Mouse (Mus musculus): ENCODE measurements around the gene Churc1. TPM values are rescaled to one million over a fixed set of nuclear protein-coding genes. Genes with fewer than 3 reads are reported as not detected.

The Churc1 gene
- 10 to 100 TPM; 35.3 to 35.4 TPM for total RNA-seq (2021)
- long read RNA-seq, experiment 1, partial matches to known transcripts = 0 of 1 reads
- long read RNA-seq, experiment 1, other reads (novel, unspliced or antisense) = 0 of 1 reads
- long read RNA-seq, experiment 2, transcript Churc1-201 (4 exons, 676 nt) = major isoform, 6 of 9 reads
- long read RNA-seq, experiment 2, partial matches to known transcripts = 0 of 9 reads
- long read RNA-seq, experiment 2, other reads (novel, unspliced or antisense) = 0 of 9 reads

DNA sequence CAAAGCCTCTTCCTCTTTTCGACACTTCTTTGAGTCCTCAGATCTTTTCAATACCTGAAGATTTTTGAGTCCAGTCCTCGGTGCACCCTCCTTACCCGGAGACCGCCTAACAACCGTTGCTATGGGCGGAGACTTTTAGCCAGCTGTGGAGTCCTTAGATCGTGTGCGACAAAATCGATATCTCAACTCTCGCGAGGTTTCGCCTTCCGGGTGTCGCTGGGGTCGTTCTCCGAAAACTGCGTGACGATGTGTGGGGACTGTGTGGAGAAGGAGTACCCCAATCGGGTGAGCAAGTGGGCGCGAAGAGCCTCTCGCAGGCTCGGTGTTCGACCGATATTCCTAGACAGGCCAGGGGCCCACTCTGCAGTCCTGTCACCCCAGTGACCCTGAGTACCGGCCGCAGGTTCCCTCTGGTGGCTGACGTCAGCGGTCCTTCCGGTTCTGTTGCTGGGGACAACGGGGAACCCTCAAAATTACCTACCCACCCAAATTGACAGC, at the start of gene Churc1, which contains the start of gene Fntb:
Churc1 (plus strand) TSS at position 185 of the 498 bp plus-strand sequence.
Fntb (plus strand) TSS at position 236 of the 498 bp plus-strand sequence.
- peak within 1 kb of the TSS; percentile 87 for H3K4me3 ChIP-seq
- intact Hi-C loops (cut with DNase I) = no loop called here
- peak within 1 kb of the TSS; percentile 99 for H3K27ac ChIP-seq
- TF ChIP-seq CTCF (IDR thresholded peaks at IDR 0.05) = no peak
- peak; percentile 77 to 85 for DNase-seq (ENCODE audit: extremely low spot score in 1 of 2, low spot score in 2 of 2)

DNA sequence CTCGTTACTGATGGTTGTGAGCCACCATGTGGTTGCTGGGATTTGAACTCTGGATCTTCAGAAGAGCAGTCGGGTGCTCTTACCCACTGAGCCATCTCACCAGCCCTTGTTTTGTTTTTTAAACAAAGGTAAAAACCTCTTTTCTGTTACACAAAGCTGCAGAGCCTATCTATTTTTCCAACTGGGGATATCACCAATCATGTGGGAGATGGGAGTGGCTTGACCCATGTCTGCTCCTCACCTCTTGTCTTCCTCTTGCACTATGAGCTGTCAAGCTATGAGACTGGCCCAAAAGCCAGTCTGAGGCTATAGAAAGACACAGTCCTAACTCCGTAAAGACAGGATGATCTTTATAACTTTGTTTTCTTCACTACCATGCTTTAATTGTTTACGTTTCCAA, 47.0 kb upstream of the Churc1 start:
- DNase-seq (ENCODE audit: extremely low spot score in 1 of 2, low spot score in 2 of 2) = no peak
- no peak for TF ChIP-seq CTCF (IDR thresholded peaks at IDR 0.05)
- Histone ChIP-seq H3K27ac (no peak overlapping the region), H3K4me3 (no peak overlapping the region)
- intact Hi-C loops (cut with DNase I) = no loop called here

DNA sequence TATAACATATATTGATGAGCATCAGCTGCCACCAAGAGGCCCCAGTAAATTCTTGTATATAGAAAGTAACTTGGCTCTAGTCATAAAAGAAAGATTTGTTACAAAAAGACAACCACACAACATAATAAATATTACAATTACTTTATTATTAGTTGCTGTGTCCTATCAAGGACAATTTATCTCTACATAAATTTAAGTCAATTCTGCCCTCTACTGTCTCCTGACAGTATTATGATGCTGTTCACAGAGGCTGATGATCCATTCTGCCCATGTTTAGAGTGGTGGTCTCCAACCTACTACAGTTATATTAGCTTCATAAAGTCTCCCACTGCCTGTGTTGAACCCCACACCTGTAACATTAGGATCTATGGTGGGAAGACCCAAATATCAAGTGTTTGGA, 44.8 kb upstream of the Churc1 start:
- intact Hi-C loops (cut with DNase I) = loop anchor here (2.0 to 5.0 kb wide), 2 partner anchors 128 to 238 kb away; no protein-coding TSS in a partner anchor
- TF ChIP-seq CTCF (IDR thresholded peaks at IDR 0.05) = peak; percentile 59
- H3K27ac ChIP-seq = no peak overlapping the region

DNA sequence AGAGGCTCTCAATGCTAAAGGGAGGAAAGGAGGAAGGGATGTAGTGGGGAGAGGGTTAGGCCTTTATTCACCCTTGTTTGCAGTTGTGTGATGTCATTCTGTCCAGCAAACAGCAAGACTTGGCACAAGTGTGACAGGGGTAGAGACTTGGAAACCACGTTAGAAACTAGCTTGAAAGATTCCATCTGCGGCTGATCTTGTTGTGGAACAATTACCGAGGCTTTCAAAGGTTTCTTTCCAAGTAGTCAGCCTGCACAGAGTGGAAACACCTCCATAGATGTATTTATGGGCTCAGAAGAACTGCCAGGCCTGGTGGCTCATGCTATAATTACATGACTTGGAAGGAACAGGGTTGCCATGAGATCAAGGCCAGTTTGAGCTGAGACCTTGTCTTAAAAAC, 43.3 kb upstream of the Churc1 start:
- no peak overlapping the region for H3K4me3 ChIP-seq
- intact Hi-C loops (cut with DNase I) = loop anchor here (5.0 kb wide), 1 partner anchor 240 kb away; no protein-coding TSS in a partner anchor
- DNase-seq (ENCODE audit: extremely low spot score in 1 of 2, low spot score in 2 of 2) = no peak
- H3K27ac ChIP-seq = no peak overlapping the region
- TF ChIP-seq CTCF (IDR thresholded peaks at IDR 0.05) = no peak; the same call in 1 of the 2 replicates

More for the DNA sequence above, 44.8 kb upstream of the Churc1 start:
- DNase-seq (ENCODE audit: extremely low spot score in 1 of 2, low spot score in 2 of 2) = no peak
- H3K4me3 ChIP-seq = no peak overlapping the region

DNA sequence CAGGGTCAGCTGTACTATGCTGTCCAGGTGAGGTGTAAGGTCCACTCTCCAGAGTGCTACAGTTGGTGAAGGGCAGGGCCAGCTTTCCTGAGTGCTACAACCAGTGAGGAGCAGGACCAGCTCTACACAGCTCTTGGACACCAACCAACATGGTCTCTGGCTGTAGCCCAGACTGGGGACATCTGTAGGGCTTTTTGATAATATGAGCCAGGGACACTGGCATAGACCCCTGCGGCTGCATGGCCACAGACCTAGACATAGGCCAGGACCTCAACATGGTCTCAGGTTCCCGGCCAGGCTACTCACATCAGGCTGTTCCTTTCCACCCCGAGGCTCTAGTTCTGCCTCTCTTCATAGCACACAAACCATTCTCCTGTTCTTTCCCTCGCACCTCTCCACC, 37.4 kb upstream of the Churc1 start:
- no peak for DNase-seq (ENCODE audit: extremely low spot score in 1 of 2, low spot score in 2 of 2)
- intact Hi-C loops (cut with DNase I) = no loop called here
- no peak overlapping the region for H3K4me3 ChIP-seq
- no peak for TF ChIP-seq CTCF (IDR thresholded peaks at IDR 0.05)
- no peak overlapping the region for H3K27ac ChIP-seq

DNA sequence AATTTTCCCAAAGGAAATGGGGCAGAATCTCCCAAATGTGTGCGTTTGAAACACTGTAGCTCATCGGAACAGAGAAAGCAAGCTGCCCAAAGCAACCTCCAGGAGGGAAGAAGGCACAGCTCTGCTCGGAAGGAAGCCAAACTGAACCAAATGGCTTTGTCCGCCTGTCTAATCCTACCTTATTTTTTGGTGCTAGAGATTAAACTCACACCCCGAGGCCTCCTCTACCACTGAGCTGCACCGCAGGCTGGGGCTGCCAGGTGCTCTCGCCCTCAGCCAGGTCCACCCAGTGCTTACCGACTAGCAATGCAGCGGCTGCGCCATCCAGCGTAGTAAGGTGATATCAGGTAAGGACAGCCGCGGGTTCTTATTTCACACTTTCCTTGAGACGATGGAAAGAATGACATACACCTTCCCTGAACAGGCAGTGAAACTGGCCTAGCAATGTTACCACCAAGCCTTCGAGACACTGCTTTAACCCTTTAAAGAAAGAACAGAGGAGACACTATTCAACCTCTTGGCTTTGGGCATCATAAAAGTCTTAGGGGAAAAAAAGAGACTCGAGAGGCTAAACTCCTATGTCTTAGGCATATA, 14.4 kb upstream of the Churc1 start:
- no peak overlapping the region for H3K4me3 ChIP-seq
- no peak for DNase-seq (ENCODE audit: extremely low spot score in 1 of 2, low spot score in 2 of 2)
- TF ChIP-seq CTCF (IDR thresholded peaks at IDR 0.05) = no peak
- no peak overlapping the region for H3K27ac ChIP-seq
- intact Hi-C loops (cut with DNase I) = no loop called here

DNA sequence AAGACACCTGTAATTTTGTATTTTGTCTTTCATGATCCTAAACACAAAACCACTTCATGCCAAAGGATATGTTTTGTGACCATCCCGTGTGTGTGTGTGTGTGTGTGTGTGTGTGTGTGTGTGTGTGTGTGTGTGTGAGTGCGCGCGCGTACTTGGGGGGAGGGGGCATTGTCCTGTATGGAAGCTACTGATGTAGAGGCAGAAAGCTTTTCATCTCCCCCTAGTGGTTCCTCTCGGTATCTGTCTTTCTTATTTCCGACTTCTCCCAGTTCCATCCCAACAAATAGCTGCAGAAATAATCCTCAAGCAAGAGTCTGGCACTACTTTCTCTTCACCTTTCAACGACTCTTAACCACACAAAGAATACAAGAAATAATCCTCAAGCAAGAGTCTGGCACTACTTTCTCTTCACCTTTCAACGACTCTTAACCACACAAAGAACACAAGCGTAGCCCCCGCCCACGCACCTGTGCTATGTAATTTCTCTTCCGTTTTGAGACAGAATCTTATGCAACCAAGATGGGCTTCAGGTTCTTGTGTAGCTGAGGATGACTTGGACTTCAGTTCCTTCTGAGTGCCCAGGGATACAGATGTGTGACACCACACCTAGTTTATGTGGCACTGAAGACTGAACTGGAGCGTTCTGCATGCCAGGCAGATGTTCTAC, 12.6 kb upstream of the Churc1 start:
- peak in 1 of 2 experiments; percentile 52 for DNase-seq (ENCODE audit: extremely low spot score in 1 of 2, low spot score in 2 of 2)
- Histone ChIP-seq H3K27ac (no peak overlapping the region), H3K4me3 (no peak overlapping the region)
- intact Hi-C loops (cut with DNase I) = no loop called here
- peak; percentile 66 for TF ChIP-seq CTCF (IDR thresholded peaks at IDR 0.05)

DNA sequence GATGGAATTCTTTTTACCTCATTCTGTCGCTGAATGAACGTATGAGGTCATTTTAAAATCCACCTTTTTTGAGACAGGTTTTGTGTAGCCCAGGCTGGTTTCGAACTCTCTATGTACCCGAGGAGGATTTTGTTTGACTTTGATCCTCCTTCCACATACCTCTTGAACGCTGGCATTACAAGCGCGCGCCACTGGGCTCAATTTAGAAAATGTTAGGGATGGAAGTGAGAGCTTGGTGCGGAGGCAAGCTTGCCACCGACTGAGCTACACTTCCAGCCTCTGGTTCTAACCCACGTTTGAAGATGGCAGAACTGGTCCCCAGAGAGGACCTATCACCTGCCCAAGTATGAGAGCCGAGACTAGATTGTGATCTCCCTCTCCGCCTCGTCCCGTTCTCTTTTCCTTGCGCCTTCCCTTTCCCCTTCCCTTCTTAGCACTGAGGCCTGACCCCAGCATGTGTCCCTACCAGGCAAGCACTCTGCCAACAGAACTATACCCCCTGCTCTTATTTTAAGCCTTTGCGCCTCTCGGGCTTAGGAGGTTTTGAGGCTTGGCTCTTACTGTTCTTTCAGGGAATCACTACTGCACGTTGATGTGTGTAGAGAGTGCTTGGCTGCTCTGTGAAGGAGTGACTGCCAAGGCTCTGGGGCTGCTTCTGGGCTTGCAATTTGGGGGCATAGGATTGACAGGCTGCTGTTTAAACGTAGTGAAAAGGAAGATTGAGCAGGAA, 728 bp downstream of the Churc1 start:
- peak overlapping the region; percentile 87 for H3K4me3 ChIP-seq
- H3K27ac ChIP-seq = peak overlapping the region; percentile 99
- intact Hi-C loops (cut with DNase I) = no loop called here
- no peak for DNase-seq (ENCODE audit: extremely low spot score in 1 of 2, low spot score in 2 of 2)
- peak; percentile 1 for TF ChIP-seq CTCF (IDR thresholded peaks at IDR 0.05)

DNA sequence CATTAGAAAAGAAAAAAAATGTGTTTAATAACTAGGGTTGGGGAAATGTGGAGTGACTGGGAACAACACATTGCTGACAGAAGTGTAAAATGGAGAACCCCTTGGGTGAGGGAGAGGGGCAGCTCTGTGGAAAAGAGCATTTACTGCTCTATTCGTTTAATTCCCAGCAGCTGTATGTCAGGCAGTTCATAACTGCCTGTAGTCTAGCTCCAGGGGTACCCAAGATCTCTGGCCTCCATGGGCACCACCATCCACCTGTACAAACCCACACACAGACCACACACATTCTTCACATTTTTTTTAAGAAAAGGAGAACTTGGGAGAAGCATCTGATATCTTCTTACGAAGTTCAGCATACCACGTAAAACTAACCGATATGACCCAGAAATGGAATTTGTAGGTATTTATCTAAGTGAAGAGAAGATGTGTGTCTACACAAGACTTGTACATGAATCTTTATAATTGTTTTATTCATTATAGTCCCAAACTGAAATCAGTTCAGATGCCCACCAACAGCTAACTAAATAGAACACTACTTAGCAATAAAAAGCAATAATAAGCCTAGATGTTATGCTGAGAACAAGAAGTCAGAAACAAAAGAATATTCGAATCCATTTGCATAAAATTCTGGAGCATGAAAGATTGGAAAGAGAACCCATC, 5.6 kb downstream of the Churc1 start:
- DNase-seq (ENCODE audit: extremely low spot score in 1 of 2, low spot score in 2 of 2) = no peak
- intact Hi-C loops (cut with DNase I) = no loop called here
- H3K27ac ChIP-seq = no peak overlapping the region
- no peak for TF ChIP-seq CTCF (IDR thresholded peaks at IDR 0.05)
- no peak overlapping the region for H3K4me3 ChIP-seq

DNA sequence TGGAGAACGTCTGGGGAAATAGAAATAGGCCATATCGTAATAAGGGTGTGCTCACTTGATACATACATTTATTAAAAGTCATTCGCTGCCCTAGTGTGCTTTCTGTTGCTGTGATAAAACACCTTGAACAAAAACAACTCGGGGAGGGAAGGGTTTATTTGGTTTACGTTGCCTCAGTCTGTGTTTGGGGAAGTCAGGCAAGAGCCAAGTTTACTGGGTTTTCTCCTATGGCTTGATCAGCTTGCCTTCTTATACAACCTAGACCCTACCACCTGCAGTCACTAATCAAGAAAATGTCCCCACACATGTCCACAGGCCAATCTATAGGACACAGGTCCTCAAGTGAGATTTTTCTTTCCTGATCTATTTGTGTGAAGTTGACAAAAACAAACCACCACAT, 6.2 kb downstream of the Churc1 start:
- no peak for TF ChIP-seq CTCF (IDR thresholded peaks at IDR 0.05)
- Histone ChIP-seq H3K4me3 (no peak overlapping the region), H3K27ac (no peak overlapping the region)
- intact Hi-C loops (cut with DNase I) = no loop called here
- no peak for DNase-seq (ENCODE audit: extremely low spot score in 1 of 2, low spot score in 2 of 2)

DNA sequence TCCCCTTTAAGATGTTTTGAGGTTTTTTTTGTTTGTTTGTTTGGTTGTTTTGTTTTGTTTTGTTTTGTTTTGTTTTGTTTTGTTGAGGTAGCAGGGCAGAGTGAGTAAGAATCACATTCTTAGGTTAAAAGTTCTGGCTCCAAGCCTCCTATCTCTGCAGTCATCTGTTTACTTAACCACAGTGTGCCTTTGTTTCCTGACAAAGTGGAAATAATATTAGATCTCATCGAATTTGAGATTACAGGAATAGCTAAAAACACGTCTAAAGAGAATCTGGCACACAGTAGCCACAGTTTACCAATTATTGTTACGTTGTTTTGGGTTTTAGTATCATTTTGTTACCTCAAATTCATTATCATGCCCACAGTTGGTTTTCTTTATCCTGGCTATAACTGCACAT, 9.3 kb downstream of the Churc1 start:
- no peak for TF ChIP-seq CTCF (IDR thresholded peaks at IDR 0.05)
- intact Hi-C loops (cut with DNase I) = no loop called here
- Histone ChIP-seq H3K27ac (no peak overlapping the region), H3K4me3 (no peak overlapping the region)
- no peak for DNase-seq (ENCODE audit: extremely low spot score in 1 of 2, low spot score in 2 of 2)

Measured in left cerebral cortex, adult 2 months (tissue).